7 mouse cellular contexts compared by ENCODE assay signal in the genomic region with DNA sequence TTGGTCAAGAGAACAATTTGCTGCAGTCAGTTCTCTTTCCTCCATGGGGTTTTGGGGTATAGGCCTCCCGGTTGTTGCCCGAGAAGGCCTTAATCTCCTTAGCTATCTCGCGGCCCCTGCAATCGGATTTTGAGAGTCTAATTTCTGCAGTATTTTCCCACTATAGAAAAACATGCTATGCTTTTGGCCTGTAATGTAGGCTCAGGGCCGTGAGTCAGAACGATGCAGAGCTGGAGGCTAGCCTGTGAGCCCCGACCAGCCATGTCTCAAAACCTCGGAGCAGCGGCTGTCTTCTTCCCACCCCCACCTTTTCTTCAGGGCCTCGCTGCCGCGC. TPM values are rescaled to one million over a fixed set of nuclear protein-coding genes. Genes with fewer than 3 reads are reported as not detected.
DNase-seq lines count a peak whose midpoint lies in the region; ATAC-seq and TF ChIP-seq lines count a peak whose summit lies in the region.

No protein-coding gene starts in this region.

- H3K4me3 ChIP-seq in lung, embryonic 15.5 days = peak overlapping the region; percentile 93
- peak overlapping the region; percentile 91 for H3K4me3 ChIP-seq in embryonic facial prominence, embryonic 15.5 days (replicated peaks)
- peak overlapping the region; percentile 97 for H3K4me3 ChIP-seq in limb, embryonic 10.5 days
- peak overlapping the region; percentile 65 for H3K4me3 ChIP-seq in small intestine, adult 2 months (ENCODE audit: low read depth, low read length)

- no peak for DNase-seq in lung, postnatal 10 days
- DNase-seq in limb, embryonic 10.5 days (ENCODE audit: low spot score) = no peak
- DNase-seq in embryo, embryonic 10.5 days (ENCODE audit: low spot score) = no peak
- no peak for DNase-seq in left cerebral cortex, adult 18-20 months (ENCODE audit: low spot score in 2 of 2)

- ATAC-seq in lung, embryonic 15.5 days (ENCODE audit: borderline replicate concordance, extremely low read depth, low FRiP score, low TSS enrichment) = no peak
- ATAC-seq in embryonic facial prominence, embryonic 15.5 days (ENCODE audit: insufficient number of reproducible peaks, low FRiP score, low TSS enrichment, low read depth) = no peak

- TF ChIP-seq POLR2A in small intestine, adult 2 months (IDR thresholded peaks at IDR 0.05; ENCODE audit: low read depth, low read length) = no peak

- peak overlapping the region; percentile 100 for H3K9ac ChIP-seq in lung, embryonic 15.5 days
- H3K9ac ChIP-seq in embryonic facial prominence, embryonic 15.5 days = peak overlapping the region; percentile 62

- H3K27me3 ChIP-seq in lung, embryonic 15.5 days = no peaks in the 10 kb centered on the region
- no peaks in the 10 kb centered on the region for H3K27me3 ChIP-seq in embryonic facial prominence, embryonic 15.5 days
- H3K27me3 ChIP-seq in limb, embryonic 10.5 days (ENCODE audit: low read depth, poor library complexity, severe bottlenecking) = no peaks in the 10 kb centered on the region
- H3K27me3 ChIP-seq in small intestine, adult 2 months (ENCODE audit: control insufficient read depth, insufficient read depth, low read length) = no peaks in the 10 kb centered on the region

- no peak for TF ChIP-seq CTCF in small intestine, adult 2 months (IDR thresholded peaks at IDR 0.05; ENCODE audit: extremely low read depth, insufficient read length, insufficient replicate concordance, low read depth, low read length)

- H3K4me2 ChIP-seq in lung, embryonic 15.5 days = peak overlapping the region; percentile 84
- peak overlapping the region; percentile 74 for H3K4me2 ChIP-seq in embryonic facial prominence, embryonic 15.5 days (replicated peaks)

- H3K36me3 ChIP-seq in lung, embryonic 15.5 days = peaks cover 17% of the 10 kb centered on the region
- peaks cover 19% of the 10 kb centered on the region; the same call in 1 of the 2 replicates for H3K36me3 ChIP-seq in embryonic facial prominence, embryonic 15.5 days
- peaks cover 30% of the 10 kb centered on the region for H3K36me3 ChIP-seq in limb, embryonic 10.5 days
- H3K36me3 ChIP-seq in small intestine, adult 2 months (ENCODE audit: control insufficient read depth, insufficient read depth, low read length) = no peaks in the 10 kb centered on the region

- no peaks in the 10 kb centered on the region for H3K9me3 ChIP-seq in lung, embryonic 15.5 days
- no peaks in the 10 kb centered on the region for H3K9me3 ChIP-seq in embryonic facial prominence, embryonic 15.5 days (replicated peaks)
- no peaks in the 10 kb centered on the region for H3K9me3 ChIP-seq in limb, embryonic 10.5 days (replicated peaks)

- H3K27ac ChIP-seq in lung, embryonic 15.5 days = peak overlapping the region; percentile 100
- peak overlapping the region; percentile 99 for H3K27ac ChIP-seq in embryonic facial prominence, embryonic 15.5 days (replicated peaks)
- H3K27ac ChIP-seq in limb, embryonic 10.5 days = peak overlapping the region; percentile 100
- peak overlapping the region; percentile 84 for H3K27ac ChIP-seq in small intestine, adult 2 months (ENCODE audit: insufficient read depth, low read depth, low read length)

- under 1% methylated on average over 13 of the region's 13 CpGs for WGBS in lung, embryonic 15.5 days
- WGBS in embryonic facial prominence, embryonic 15.5 days = 2% methylated on average over 13 of the region's 13 CpGs
- 2% methylated on average over 13 of the region's 13 CpGs for WGBS in limb, embryonic 10.5 days
- WGBS in small intestine, adult 2 months = 1% methylated on average over 13 of the region's 13 CpGs

- peaks cover 34% of the 10 kb centered on the region for H3K4me1 ChIP-seq in lung, embryonic 15.5 days
- peaks cover 35% of the 10 kb centered on the region for H3K4me1 ChIP-seq in embryonic facial prominence, embryonic 15.5 days
- H3K4me1 ChIP-seq in limb, embryonic 10.5 days = peaks cover 43% of the 10 kb centered on the region
- H3K4me1 ChIP-seq in small intestine, adult 2 months (ENCODE audit: control insufficient read depth, insufficient read depth, insufficient read length, low read length) = peaks cover 5% of the 10 kb centered on the region; the same call in 1 of the 2 replicates

RNA-seq across cellular contexts. Expression of a gene that starts 0.6 kb away (rescaled TPM):
- polyA plus RNA-seq in lung, embryonic 15.5 days (2015; fragmentation: Nextera tagmentation; extraction: Ambion mirVana) = 660 and 677 TPM in 2 replicates
- polyA plus RNA-seq in embryonic facial prominence, embryonic 15.5 days (2015; fragmentation: Nextera tagmentation; extraction: Ambion mirVana) = 541 and 546 TPM in 2 replicates
- 565 and 690 TPM in 2 replicates for polyA plus RNA-seq in limb, embryonic 10.5 days (2016; fragmentation: Nextera tagmentation; extraction: Ambion mirVana)
- 12.3 and 18.7 TPM in 2 replicates for polyA plus RNA-seq in small intestine, adult 2 months (2012; rRNA removed)
- total RNA-seq in left cerebral cortex, adult 18-20 months (2021) = 100 to 1,000 TPM; 289 to 298 TPM

Comparison
In these comparisons a context has a peak if more than half of its experiments do, and no peak if none do; other contexts are left out.
1. RNA of a gene that starts 0.6 kb away (polyA plus RNA-seq): 565 to 690 TPM in limb, embryonic 10.5 days, 660 to 677 TPM in lung, embryonic 15.5 days and 541 to 546 TPM in embryonic facial prominence, embryonic 15.5 days; 12.3 to 18.7 TPM in small intestine, adult 2 months; every median in the first group is over 10 times any median in the second.
2. Peak in every context shown above with its lines, with median percentiles within 50 percentile points of each other: H3K27ac ChIP-seq and H3K4me3 ChIP-seq.